Mouse (Mus musculus): ENCODE measurements at regions not wholly inside any gene's neighbourhood (a gene's known extent, or its start where the extent isn't known, plus 50 kb on each side); places are given as distances from the start of the nearest gene placed in this dataset.
A peak's percentile ranks its signal among the peaks of the same experiment; 100 is the strongest.

- no peak for DNase-seq
Observed at GRCm38 (mm10) chr2:117399487-117399886, 56.7 kb upstream of the Rasgrp1 start.

GRCm38 (mm10) chr2:117403425-117404175 lies 60.8 kb upstream of the Rasgrp1 start:
- no peak for DNase-seq

DNA sequence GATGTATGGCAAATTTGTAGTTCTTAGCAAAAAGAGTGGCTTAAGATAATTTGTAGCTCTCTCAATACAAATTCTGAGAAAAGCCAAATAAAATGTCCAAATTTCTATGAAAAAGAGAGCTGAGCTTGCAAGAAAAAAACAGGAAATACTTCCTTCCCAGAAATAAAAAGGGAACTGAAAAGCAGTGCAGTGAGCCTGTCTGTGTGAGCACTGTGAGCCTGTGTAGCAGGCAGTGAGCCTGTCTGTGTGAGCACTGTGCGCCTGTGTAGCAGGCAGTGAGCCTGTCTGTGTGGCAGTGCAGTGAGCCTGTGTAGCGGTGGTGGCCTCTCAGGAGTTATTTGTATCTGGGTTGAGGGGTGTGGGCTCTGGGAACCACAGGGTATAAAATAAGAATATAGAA lies 62.7 kb upstream of the Rasgrp1 start:
- no peak for DNase-seq

GRCm38 (mm10) chr2:117408241-117408640 lies 65.4 kb upstream of the Rasgrp1 start:
- no peak for DNase-seq

- DNase-seq, result no peak
Observed at GRCm38 (mm10) chr2:117412045-117412606, 69.3 kb upstream of the Rasgrp1 start.

DNA sequence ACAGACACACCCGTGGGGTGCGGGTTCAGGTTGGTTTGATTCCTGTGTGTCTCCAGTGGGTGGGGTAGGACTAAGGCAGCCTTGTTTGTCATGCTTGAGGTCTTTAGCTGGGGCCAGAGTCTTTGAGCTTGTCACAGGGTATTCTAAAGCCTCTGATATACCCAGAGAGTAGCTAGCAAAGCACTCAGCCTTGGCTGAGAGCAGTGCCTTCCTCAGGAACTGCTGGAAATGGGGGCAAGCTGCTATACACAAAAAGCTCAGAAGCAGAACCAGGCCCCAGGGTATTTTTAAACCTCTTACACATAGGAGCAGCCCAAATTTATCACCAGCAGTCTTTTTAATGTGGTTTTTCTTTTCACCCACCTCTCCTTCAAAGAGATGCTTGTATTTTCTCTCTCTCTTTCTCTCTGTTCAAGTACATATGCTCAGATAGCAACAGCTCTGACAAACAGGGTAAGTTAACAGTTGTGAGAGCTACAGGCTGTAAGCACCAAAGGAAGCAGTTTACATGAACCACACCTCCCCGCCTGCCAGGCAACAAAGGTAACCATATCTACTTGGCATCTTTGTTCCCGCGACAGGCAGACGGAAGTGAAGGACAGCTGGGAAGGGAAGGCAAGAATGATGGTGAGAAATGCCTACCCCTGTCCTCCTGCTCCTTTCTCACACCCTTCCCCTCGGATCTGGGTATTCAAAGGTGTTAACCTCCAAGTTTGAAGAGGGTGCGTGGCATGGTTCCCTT lies 74.6 kb upstream of the Rasgrp1 start:
- no peak for DNase-seq

- DNase-seq, result no peak
Observed at GRCm38 (mm10) chr2:117418121-117418615, 75.4 kb upstream of the Rasgrp1 start.

DNA sequence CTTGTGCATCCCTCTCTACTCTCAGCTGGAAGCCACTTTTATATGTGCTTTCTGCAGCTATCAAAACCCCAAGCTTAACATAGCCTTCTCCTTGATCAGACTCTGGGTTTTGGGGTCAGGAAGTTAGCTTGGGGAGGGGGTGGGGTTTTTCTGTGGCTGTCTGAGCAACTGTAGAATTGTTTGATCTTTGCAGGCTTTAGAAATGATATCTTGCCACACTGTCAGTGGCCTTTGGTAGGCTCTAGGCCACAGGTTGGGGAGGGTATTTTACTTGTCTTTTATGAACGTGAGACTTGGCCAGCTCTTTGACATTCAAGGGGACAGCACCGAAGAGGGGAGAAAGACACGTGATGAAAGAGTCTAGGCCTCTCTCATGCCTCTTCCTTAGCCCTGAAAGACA lies 75.9 kb upstream of the Rasgrp1 start:
- no peak for DNase-seq

- no peak for DNase-seq
Observed at GRCm38 (mm10) chr2:117421376-117421775, 78.6 kb upstream of the Rasgrp1 start.

GRCm38 (mm10) chr2:117422756-117423155 lies 80.0 kb upstream of the Rasgrp1 start:
- DNase-seq, result no peak

GRCm38 (mm10) chr2:117429205-117429604 lies 86.4 kb upstream of the Rasgrp1 start:
- no peak for DNase-seq

DNA sequence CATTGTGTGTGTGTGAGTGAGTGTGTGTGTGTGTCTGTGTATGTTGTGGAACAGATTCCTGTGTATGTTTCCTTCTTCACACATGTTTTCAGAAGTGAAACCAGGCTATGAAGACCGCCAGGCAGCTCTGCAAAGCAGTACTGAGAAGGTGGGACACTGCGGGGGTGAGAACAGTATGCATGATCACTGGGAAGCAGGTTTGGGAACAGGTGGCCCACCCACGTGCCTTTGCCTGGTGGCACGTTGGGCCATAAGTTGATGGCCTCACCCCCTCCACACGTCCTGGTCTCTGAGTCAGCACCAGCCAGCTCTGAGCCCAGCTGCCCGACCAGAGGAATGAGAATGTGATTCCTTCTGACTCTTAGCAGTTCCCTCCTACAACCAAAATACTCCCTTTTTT lies 89.2 kb upstream of the Rasgrp1 start:
- no peak for DNase-seq

- no peak for DNase-seq
Observed at GRCm38 (mm10) chr2:117432923-117433322, 90.1 kb upstream of the Rasgrp1 start.

DNA sequence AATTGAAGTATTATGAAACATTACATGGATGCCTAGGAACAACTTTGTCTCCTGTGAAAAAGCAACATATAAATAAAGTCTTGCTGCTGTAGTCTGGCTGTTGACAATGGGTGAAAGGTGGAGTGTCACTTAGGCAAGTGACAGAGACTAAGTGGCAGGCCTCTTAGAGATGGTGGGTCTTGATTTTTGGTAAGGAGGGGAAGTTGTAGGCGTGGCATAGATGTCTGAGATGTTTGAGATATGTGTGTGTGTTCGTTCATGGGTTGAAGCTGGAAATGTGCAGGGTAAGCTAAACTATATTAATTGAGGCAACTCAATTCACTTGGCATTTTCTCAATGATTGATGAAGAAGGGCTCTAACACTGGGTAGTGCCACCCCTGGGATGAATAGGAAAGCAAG lies 90.7 kb upstream of the Rasgrp1 start:
- DNase-seq, result no peak

DNA sequence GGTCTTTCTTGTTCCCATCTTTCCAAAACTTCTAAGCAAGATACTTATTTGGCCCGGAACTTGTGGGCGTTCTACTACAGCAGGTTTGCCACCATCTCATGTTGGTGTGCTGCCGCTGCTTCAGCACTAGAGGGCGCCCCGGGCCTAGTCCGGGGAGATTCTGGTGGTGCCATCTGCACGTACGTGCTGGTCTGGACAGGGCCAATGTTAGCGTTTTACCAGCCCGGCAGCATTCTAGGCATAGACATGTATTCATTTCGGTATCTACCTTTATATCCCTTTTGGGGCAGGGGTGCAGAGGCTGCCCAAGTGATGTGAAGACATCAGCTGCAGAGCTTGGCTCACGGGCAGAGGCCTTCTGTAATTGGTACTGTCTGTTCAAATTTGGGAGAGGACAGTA lies 95.3 kb upstream of the Rasgrp1 start:
- no peak for DNase-seq

GRCm38 (mm10) chr2:117438586-117439371 lies 96.0 kb upstream of the Rasgrp1 start:
- peak; percentile 51 for DNase-seq

GRCm38 (mm10) chr2:117439372-117440183 lies 96.8 kb upstream of the Rasgrp1 start:
- DNase-seq, result no peak

GRCm38 (mm10) chr2:117440801-117441281 lies 98.0 kb upstream of the Rasgrp1 start:
- DNase-seq, result no peak

DNA sequence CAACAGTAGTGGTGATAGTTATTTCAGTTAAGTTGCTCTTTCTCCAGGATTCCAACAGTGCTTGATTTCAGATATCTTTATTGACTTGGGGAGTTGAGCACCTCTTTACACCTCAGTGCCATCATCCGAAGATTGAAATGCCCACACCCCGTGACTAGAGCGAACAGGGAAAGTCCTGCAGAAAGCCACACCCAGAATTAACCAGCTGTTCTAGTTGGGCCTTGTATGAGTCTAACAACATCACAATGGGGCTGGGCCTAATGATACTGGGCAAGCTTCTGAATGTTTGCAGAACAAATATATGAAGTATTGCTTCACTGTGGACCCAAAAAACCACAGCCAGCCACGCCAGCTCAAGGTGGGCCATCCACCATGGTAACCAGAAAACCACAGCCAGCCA lies 100.1 kb upstream of the Rasgrp1 start:
- no peak for DNase-seq

DNA sequence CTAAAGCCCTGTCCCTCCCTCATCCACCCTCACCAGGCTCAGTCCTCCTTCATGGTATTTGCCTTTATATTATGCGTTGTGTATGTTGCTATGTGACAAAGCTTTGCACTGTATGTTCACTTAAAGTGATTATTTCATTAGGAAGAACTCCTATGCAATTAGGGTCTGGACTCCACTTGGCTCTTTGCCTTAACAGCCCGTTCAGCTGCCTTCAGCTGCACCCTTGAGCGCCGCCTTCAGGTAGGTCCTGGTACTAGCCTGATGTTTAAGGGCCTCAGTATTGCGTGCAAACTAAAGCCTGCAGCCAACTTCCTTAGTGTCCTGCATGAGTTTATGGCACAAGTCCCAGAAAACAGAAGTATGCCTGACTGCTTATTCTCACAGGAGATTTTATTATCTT lies 101.9 kb upstream of the Rasgrp1 start:
- no peak for DNase-seq

DNA sequence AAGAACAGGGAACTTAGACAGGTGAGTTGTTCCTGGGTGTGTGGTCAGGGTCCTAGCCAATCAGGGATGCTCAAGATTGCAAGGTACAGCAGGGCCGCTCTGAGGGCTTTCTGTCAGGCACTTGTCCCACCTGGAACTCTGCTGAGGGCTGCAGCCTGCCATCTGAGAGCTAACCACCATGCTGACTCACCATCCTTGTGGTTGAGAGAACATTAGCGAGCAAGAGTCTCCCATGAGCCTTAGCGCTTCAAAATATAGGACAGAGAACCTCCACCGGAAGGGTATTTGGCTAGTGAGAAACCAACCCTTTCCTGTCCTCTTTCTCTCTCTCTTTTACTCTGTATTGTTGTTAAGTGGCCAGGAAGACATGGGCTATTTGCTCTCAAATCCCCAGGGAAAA lies 104.1 kb upstream of the Rasgrp1 start:
- no peak for DNase-seq
